Mouse (Mus musculus): ENCODE measurements around the gene Pif1.

DNA sequence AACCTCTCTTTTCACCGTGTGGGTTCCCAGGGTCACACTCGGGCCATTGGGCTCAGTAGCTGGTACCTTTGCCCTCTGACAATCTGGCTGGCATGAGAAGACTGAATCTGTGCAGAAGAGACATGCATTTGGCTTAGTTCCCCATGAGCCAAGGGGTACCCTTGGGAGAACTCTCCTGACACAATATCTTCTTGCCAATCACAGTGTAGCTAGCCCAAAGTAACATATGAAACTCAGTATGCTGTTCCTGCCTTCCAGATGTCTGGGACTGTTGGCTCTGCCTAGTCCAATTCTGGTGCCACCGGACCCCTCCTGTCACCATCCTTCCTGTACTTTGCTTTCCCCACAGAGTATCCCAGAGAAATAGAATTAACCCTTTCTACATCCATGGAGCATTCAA is 37.8 kb upstream of the Pif1 start:
- no peak for TF ChIP-seq FLI1 (IDR thresholded peaks at IDR 0.05; ENCODE audit: low read length)
- no peak for TF ChIP-seq GATA1 (IDR thresholded peaks at IDR 0.05; ENCODE audit: borderline replicate concordance, low read length)

Data from megakaryocyte, embryonic 14.5 days (primary cell).